Mouse (Mus musculus): ENCODE data around the gene Mettl21c.
"Not testable (repeated sequence)": the region's sequence is repeated elsewhere in the genome, so short reads cannot be mapped to it uniquely, and the experiment has no call there.

Mettl21c gene

DNA sequence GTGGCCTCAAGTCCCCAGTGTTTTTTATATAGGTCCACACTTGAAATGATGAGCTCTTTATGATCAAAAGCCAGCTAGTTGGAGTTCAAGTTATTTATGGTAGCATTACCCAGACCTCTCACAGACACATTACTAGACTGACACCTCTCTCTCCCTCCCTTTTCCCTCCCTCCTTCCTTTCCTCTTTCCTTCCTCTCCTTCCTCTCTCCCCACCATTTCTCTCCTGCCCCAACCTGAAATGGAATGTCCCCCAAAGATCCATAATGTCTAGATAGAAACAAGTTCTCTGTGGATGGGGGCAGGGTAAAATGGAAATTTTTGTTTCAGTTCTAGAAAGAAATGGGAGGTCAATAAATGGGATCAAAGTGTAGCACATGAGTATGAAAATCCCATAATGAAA, at the start of gene Mettl21c:
Gene Mettl21c (minus strand): TSS at position 101 of the 400 bp plus-strand sequence.
- DNase-seq (ENCODE audit: low spot score), result no peak

DNA sequence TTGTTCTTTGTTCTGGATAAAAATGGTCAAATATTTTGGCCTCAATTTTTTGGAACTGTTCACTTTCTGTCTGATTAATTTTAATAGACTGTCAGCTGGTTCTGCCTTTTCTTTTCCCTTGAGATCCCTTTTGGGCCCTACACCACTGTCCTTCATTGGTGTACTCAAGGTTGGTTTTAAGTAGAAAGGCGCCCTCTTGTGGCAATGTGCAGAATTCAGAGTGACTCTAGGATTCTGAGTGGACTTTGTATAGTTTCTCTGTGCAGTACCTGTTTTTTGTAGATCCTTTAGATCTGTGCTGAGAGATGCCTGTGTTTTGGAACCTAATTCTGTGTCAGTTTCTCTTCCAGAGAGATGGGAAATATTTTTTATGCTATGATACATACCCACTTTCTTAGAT, 44.8 kb upstream of the Mettl21c start:
- DNase-seq (ENCODE audit: low spot score), result peak; percentile 22

DNA sequence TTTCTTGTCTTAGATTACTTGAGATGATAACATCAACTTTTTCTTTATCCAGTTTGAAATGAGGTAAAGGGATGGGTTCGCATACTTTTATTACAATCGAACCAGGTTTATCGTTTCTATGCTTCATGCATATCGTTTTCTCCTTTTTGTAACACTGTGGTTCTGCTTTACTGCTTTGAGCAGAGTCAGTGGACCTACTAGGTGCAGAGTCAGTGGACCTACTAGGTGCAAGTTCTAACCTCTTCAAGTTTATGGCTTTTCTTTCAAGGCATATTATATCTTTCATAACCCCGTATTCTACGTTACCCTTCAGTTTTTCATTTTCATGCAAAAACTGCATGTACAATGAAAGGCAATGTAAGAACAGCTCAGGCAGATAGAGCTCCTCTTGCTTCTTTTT, 43.6 kb upstream of the Mettl21c start:
- DNase-seq (ENCODE audit: low spot score), result no peak

DNA sequence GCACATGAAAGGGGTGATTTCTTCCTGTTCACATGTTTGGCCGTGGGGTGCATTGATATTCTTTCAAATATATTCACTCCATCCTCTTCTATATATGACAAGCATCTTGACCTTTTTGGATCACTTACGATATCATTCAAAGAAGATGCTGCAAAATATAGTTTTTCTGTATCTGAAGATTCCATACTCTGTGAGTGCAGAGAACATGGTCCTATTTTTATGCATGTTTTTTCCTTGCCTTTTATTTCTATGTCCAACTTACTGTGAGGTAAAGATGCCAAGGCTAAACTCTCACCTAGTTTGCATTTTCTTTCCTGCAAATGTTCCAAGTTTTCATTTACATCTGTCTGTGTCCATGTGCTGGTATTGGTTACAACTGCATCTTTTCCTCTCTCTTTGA, 42.0 kb upstream of the Mettl21c start, which contains the start of gene Gm8251:
Gene Gm8251 (minus strand): TSS at position 101 of the 400 bp plus-strand sequence.
- no peak for DNase-seq (ENCODE audit: low spot score)

DNA sequence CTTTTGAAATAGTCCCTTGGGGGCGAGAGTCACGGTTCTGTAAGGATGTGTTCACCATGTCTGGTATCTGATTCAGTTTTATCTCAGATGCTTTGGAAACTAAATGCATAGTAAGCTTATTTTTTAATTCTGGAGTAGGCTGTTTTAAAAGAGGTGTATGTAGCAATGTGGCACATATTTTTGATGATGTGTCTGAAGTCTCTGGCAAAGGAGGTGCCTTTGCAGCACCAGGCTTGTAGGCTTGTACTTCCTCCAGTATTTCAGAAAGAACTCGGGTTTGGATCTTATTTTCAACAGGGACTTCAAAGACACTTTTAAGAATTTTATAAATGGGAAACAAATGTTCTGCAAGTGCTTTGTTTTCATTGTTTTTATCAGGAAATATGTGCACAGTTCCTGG, 38.0 kb upstream of the Mettl21c start:
- no peak for DNase-seq (ENCODE audit: low spot score)

DNA sequence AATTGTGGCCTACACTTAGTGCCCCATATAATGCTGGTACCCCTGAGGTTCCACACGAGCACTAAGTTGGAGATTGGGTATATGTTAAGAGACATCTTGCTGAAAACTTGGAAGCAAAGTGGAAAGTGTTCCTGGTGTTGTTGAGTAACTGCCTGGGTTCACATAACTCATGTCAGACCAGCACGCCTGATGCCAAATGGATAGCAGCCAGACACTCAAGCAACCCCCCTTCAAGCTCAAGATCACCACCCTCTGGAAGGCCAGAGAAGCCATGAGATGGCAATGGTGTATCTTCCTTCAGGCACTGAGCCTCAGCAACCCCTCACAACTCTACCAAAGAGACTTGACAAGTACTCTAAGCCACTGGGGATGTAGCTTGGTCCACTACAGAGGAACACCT, 26.7 kb upstream of the Mettl21c start:
- no peak for DNase-seq (ENCODE audit: low spot score)

DNA sequence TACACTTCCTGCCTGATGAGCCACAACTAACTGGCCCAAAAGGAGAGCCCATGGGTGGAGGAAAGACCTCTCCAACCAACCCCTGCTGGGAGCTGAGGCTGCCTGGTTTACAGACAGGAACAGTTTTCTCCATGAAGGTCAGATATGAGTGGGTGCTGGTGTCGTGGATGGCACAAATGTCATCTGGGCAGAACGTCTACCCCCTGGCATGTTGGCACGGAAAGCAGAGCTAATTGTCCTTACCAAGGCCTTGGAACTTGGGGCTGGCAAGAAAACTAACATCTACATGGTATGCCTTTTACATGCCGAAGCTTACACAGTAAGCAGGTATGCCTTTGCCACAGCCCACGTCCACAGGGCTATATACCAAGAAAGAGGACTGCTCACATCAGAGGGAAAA, 25.9 kb upstream of the Mettl21c start:
- DNase-seq (ENCODE audit: low spot score), result not testable (repeated sequence)

DNA sequence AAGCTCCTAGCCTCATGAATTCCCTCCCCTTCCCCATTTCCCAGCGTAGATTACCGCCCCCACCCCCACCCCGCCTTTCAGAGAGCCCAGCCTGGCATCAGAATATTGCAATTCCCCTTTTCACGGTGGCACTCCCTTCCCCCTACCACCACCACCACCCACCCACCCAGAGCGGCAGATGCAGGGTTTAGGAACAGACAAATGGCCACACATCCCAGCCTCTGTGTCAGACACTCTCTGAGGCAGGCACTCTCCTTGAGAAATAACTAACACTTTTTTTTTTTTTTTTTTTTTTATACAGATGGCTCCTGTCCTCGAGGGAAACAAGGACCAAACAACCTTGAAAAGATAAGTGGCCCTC, 22.7 kb upstream of the Mettl21c start:
- no peak for DNase-seq (ENCODE audit: low spot score)

DNA sequence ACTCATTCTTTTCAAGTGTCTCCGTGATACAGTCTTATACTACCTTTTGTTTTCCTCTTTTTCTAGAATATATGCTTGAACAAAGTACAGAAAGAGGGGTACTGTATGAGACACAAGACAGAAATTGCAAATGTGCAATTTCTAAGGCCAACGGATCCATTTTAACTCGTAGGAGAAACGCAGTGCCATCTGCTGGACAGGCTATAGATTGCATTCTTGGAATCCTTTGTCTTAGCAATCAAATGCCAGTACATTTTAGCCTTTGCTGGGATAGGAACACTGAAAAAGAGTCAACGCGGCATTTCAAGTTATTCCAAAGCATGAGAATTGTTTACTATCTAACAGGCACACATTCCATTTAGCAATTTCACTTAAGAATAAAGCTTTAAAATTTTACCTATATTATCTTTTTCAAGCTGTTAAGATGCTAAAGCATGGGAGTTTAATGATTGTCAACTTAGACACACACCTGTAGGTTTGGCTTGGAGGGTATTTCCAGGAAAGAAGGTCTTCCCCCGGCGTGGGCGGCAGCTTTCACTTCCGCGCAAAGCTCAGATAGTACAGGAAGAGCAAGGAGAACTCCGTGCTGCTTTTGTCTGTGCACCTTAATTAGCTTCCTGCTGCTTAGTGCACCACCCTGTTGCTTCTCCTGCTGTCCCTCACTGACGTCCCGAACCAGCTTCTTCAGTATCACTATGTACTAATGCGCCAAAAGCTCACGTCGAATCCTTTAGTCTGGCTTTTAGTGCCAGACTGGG, 22.1 kb upstream of the Mettl21c start:
- DNase-seq (ENCODE audit: low spot score), result peak; percentile 19

DNA sequence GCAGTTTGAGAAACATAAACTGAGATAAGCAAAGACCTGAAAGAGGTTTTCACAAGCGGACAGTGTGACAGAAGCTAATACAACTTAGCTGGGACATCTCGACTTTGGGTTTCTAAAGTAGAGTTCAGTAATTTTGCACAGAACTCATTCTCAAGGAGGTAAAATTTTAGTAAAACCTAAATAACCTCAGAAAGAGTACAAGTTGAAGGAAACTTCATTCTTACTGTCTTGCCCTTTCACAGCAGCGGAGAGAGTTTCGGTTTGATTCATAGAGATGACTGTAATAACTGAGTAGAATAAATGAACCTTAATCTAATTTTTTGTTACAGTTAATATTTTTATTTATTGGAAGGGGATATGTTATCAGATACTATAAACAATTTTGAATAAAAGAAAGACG, 13.1 kb upstream of the Mettl21c start:
- DNase-seq (ENCODE audit: low spot score), result no peak

DNA sequence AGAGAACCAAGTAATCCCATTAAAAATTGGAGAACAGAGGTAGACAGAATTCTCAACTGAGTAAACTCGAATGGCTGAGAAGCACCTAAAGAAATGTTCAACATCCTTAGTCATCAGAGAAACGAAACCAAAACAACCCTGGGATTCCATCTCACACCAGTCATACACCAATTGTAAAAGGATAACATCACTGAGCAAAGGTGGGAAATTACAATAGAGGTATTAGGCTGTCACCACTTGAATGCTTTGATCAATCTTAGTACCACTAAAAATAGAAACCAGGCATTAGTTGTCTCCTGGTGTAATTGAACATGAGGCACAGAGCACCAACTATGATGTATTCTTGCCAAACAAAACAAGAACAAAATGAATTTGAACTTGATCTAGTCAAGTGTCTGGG, 12.4 kb upstream of the Mettl21c start:
- no peak for DNase-seq (ENCODE audit: low spot score)

DNA sequence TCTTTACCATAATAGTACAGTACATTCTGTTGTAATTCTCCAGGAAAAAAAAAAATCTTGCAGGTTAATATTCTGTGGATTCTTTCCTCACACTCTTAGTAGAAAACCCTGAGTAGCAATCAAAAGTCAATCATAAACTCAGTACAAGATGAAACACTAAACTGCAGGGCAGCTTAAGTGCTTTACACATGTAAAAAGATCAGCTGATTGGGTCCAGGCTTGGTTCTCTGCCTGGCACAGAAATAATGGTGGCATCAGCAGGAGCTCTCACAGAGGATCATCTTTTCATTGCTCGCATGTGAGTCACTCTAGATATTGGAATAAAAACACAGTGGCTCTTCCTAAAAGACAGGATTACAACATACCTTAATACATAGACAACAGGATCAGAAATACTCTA, 7.8 kb upstream of the Mettl21c start:
- DNase-seq (ENCODE audit: low spot score), result no peak

DNA sequence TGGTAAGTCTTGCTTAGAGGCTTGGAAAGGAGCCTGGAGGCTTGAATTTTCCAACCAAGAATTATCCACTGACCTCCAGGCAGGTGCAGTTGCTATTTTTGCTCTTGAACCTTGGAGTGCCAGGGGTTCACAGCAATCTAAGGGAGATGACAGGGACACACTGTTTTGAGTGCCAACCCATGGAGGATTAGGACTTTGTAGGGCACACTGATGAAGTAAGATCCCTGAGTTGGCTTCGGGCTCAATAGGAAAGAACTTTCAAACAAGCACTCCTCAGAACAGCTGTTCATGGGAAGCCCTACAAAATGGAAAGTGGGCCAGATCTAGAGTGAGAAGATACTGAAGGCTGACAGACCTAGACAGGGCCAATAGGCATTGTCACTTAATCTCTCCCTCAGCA, 2.8 kb upstream of the Mettl21c start:
- DNase-seq (ENCODE audit: low spot score), result no peak

DNA sequence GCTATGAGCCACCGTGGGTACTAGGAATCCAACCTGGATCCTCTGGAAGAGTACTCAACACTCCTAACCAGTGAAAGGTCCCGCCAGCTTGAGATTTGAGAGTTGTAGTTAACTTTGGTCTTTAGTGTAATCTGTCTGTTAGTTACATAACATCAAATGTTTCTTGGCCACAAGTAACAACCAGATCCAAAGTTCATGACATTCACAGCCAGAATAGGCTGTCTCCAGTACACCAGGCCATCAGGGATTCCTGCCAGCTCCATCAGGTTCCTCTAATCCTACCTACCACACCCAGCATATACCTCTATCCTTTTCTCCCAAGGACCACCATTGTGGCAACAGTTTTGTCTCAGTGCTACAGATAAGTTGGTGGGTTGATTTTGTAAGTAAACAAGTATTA, 4.3 kb downstream of the Mettl21c start:
- no peak for DNase-seq (ENCODE audit: low spot score)

DNA sequence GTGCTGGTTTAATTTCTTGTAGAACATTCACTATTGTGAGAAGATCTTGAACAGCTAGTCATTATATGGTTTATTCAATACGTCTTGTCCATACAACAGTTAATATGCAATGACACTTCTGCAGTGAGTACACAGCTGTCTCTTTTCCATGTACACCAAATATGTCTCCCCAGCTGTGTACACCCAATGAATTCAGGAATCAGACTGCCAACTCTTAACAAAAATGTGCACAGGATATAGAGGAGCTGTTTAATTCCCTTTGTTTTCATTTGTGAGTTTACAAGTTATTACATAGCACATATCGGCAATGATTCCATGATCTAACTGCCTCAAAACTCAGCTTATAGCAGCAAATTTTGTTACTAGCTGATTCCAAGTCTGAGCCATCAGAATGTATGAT, 15.3 kb downstream of the Mettl21c start:
- no peak for DNase-seq (ENCODE audit: low spot score)

DNA sequence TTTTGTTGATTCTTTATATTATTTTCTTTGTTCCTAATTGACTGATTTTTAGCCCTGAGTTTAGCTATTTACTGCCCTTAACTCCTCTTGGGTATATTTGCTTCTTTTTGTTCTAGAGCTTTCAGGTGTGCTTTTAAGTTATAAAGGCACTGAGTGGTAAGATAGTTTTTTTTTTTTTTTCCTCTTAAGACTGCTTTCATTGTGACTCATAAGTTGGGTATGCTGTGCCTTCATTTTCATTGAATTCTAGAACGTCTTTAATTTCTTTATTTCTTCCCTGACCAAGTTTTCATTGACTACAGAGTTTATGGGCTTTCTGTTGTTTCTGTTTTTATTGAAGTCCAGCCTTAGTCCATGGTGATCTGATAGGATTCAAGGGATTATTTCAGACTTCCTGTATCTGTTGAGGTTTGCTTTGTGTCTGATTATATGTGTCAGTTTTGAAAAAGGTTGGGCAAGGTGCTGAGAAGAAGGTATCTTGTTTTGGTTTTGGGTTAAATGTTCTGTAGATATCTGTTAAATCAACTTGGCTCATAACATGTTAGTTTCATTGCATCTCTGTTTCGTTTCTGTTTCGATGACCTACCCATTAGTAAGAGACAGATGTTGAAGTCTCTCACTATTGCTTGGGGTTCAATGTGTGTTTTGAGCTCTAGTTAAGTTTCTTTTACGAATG, 22.8 kb downstream of the Mettl21c start:
- DNase-seq (ENCODE audit: low spot score), result no peak

DNA sequence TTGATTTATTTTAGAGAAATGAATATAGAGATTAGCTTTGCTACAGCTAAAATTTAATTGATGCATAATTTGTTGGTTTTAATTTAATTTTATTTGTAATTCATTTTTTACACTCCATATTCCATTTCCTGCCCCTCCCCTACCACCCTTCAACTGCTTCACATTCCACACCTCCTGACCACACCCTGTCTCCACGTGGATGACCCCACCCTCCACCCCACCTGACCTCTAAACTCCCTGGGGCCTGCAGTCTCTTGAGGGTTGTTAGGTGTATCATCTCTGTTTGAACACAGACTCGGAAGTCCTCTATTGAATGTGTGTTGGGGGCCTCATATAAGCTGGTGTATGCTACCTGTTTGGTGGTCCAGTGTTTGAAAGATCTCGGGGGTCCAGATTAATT, 48.7 kb downstream of the Mettl21c start:
- no peak for DNase-seq (ENCODE audit: low spot score)

DNA sequence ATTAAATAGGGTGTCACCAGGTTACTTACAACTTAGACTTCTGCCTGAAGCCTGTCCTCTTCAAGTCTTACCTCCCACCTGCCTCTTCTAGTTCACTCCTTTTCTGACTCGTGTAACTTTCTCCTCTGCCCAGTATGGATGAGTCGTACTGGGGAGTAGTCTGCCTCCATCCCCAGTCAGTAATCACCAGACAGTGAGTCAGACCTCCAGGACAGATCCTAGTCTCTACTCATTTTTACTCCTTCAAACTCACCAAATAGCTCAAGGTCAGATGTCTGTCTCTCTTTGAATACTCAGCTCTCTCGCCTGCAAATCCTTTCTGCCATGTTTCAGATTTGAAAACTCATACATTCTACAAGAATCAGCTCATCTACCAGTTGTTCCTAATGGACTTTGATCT, 50.5 kb downstream of the Mettl21c start:
- DNase-seq (ENCODE audit: low spot score), result no peak

DNA sequence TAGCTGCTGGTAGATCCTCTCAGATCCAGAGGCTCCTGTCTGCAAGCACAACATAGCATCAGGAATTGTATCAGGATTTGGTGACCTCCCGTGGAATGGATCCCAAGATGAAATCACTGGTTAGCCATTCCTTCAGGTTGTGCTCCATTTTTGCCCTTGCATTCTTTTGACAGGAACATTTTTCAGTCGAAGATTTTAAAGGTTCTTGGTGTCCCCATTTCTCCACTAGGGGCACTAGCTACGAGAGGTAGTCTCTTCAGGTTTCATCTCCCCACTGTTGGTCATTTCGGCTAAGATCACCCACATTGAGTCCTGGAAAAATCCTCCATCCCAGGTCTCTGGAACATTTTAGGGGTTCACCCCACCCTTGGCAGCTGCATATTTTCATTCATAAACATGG, 53.1 kb downstream of the Mettl21c start:
- DNase-seq (ENCODE audit: low spot score), result no peak

DNA sequence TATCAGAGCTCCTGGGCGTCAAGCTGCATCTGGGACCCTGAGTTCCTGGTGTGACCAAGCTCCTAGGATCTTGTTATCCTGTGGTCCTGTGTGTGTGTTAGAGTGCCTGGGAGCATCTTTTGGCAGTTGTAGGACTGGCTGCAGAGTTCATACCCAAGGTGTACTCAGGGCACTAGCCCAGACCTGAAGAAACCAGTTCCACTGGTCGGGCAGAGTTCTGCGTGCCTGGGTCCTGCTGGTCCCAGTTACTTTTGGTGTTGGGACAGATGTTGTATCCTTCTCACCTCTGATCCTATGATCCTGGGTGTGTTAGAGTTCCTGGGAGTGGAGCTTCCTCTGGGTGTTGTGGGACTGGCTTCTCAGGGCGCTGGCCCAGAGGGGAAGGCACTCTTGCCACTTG, 55.5 kb downstream of the Mettl21c start:
- no peak for DNase-seq (ENCODE audit: low spot score)

Data from testis, postnatal 14 days (tissue).